In genomic region chr9:111213501-111213900, GRCm38 (mm10) we compare ENCODE assay signal across 9 mouse cellular contexts. TPM values are rescaled to one million over a fixed set of nuclear protein-coding genes. Genes with fewer than 3 reads are reported as not detected.
A peak's percentile ranks its signal among the peaks of the same experiment; 100 is the strongest.
DNase-seq lines count a peak whose midpoint lies in the region; ATAC-seq lines count a peak whose summit lies in the region.
"Had no signal": no experiment of that assay in that cellular context is flagged by ENCODE, and none has a peak within 500 bp of the region (broad histone marks: within the 10 kb centered on the region; RNA-seq: fewer than 3 reads in every experiment).

No protein-coding gene starts in this region.

- ATAC-seq in kidney, embryonic 16.5 days (ENCODE audit: low FRiP score, low TSS enrichment) = no peak
- ATAC-seq: forebrain, embryonic 15.5 days had no signal

- peaks cover 5% of the 10 kb centered on the region; the same call in 1 of the 2 replicates for H3K36me3 ChIP-seq in kidney, embryonic 16.5 days (ENCODE audit: insufficient read depth, low read length)

- no peaks in the 10 kb centered on the region for H3K27me3 ChIP-seq in kidney, embryonic 16.5 days (ENCODE audit: insufficient read depth, low read length)
- H3K27me3 ChIP-seq: forebrain, embryonic 15.5 days had no signal

- H3K4me1 ChIP-seq in kidney, embryonic 16.5 days (ENCODE audit: insufficient read depth, low read length) = peaks cover 6% of the 10 kb centered on the region; the same call in 1 of the 2 replicates
- H3K4me1 ChIP-seq: forebrain, embryonic 15.5 days had no signal

- DNase-seq in kidney, adult 9 months = peak; percentile 39
- DNase-seq in brain, adult 2 months (ENCODE audit: low read depth, low spot score) = peak; percentile 14
- peak; percentile 30 for DNase-seq in heart, postnatal 14 days
- DNase-seq in lung, postnatal 25 days (ENCODE audit: low spot score) = peak; percentile 20
- DNase-seq in frontal cortex, postnatal 25 days (ENCODE audit: low spot score in 2 of 2) = no peak
- DNase-seq in cerebellum, postnatal 14 days = no peak
- no peak for DNase-seq in T-cell, adult 2 months (ENCODE audit: low spot score)

- H3K4me3 ChIP-seq in kidney, embryonic 16.5 days (ENCODE audit: low read length) = no peak overlapping the region
- H3K4me3 ChIP-seq: forebrain, embryonic 15.5 days had no signal

- no peak overlapping the region for H3K9ac ChIP-seq in kidney, embryonic 16.5 days (replicated peaks; ENCODE audit: low read length)
- H3K9ac ChIP-seq: forebrain, embryonic 15.5 days had no signal

- H3K27ac ChIP-seq in kidney, embryonic 16.5 days (ENCODE audit: low read length) = no peak overlapping the region
- H3K27ac ChIP-seq: forebrain, embryonic 15.5 days had no signal

- H3K4me2 ChIP-seq in kidney, embryonic 16.5 days (replicated peaks; ENCODE audit: low read depth, low read length) = no peak overlapping the region
- H3K4me2 ChIP-seq: forebrain, embryonic 15.5 days had no signal

- no peaks in the 10 kb centered on the region for H3K9me3 ChIP-seq in kidney, embryonic 16.5 days (ENCODE audit: low read length)
- H3K9me3 ChIP-seq: forebrain, embryonic 15.5 days had no signal

- intact Hi-C loops in heart, postnatal 14 days (cut with DNase I) = loop anchor here (5.0 kb wide), 1 partner anchor 96 kb away; the partner anchor contains the start of gene Lrrfip2

- WGBS in kidney, embryonic 16.5 days = 50% methylated on average over 6 of the region's 6 CpGs

RNA-seq across cellular contexts. Expression of gene Mlh1, which starts 58.1 kb away (rescaled TPM):
- polyA plus RNA-seq in kidney, embryonic 16.5 days (2015; fragmentation: Nextera tagmentation; extraction: Ambion mirVana) = 43.8 and 46.0 TPM in 2 replicates
- total RNA-seq in heart, postnatal 14 days (2021) = 10 to 100 TPM; 10.2 to 11.3 TPM

RNA-seq across cellular contexts. Expression of gene Epm2aip1, which starts 58.2 kb away (rescaled TPM):
- polyA plus RNA-seq in kidney, embryonic 16.5 days (2015; fragmentation: Nextera tagmentation; extraction: Ambion mirVana) = 26.5 and 29.1 TPM in 2 replicates
- 10 to 100 TPM; 27.6 to 28.1 TPM for total RNA-seq in heart, postnatal 14 days (2021)

Comparison
In these comparisons a context has a peak if more than half of its experiments do, and no peak if none do; other contexts are left out.
1. DNase-seq: peak in kidney, adult 9 months (single experiment), brain, adult 2 months (single experiment), heart, postnatal 14 days (2 of 2) and lung, postnatal 25 days (single experiment); none in frontal cortex, postnatal 25 days (0 of 2), cerebellum, postnatal 14 days (0 of 2) and T-cell, adult 2 months (single experiment).